Mouse (Mus musculus) CH12F3 (cell line): ENCODE measurements around the gene Gm44502.

Experiments used
- in situ Hi-C: fragments of 300-500 bp; cut with MboI; formaldehyde crosslinking; loops from 2 replicates; pipeline ENCODE4 v1.14.3; 2020; ENCODE audit warnings: low sequenced_read_pairs

The Gm44502 gene

GRCm38 (mm10) chr15:89429352-89430221, at the start of gene Gm44502, which contains the start of the genes C730034F03Rik and Chkb:
Gene Gm44502 (minus strand): TSS chr15:89429696.
Gene C730034F03Rik (plus strand): TSS chr15:89429589.
Gene Chkb (minus strand): TSS chr15:89429908.
- in situ Hi-C loops = no loop called here

GRCm38 (mm10) chr15:89478622-89479021, 49.1 kb upstream of the Gm44502 start:
- in situ Hi-C loops = no loop called here

- in situ Hi-C loops = no loop called here
Observed at GRCm38 (mm10) chr15:89477806-89478205, 48.3 kb upstream of the Gm44502 start.

GRCm38 (mm10) chr15:89477091-89477491, 47.6 kb upstream of the Gm44502 start, which contains the start of gene Arsa:
Gene Arsa (minus strand): TSS chr15:89477425.
- in situ Hi-C loops = no loop called here

- in situ Hi-C loops = no loop called here
Observed at GRCm38 (mm10) chr15:89476475-89476815, 46.9 kb upstream of the Gm44502 start.

GRCm38 (mm10) chr15:89475611-89476474, 46.3 kb upstream of the Gm44502 start:
- in situ Hi-C loops = no loop called here

GRCm38 (mm10) chr15:89475293-89475600, 45.8 kb upstream of the Gm44502 start:
- in situ Hi-C loops = no loop called here

GRCm38 (mm10) chr15:89474596-89475292, 45.2 kb upstream of the Gm44502 start:
- in situ Hi-C loops = no loop called here

- in situ Hi-C loops = no loop called here
Observed at GRCm38 (mm10) chr15:89473921-89474320, 44.4 kb upstream of the Gm44502 start.

GRCm38 (mm10) chr15:89473370-89473769, 43.9 kb upstream of the Gm44502 start:
- in situ Hi-C loops = no loop called here

GRCm38 (mm10) chr15:89471476-89471875, 42.0 kb upstream of the Gm44502 start:
- in situ Hi-C loops = no loop called here

GRCm38 (mm10) chr15:89468577-89468976, 39.1 kb upstream of the Gm44502 start:
- in situ Hi-C loops = no loop called here

GRCm38 (mm10) chr15:89465052-89465451, 35.6 kb upstream of the Gm44502 start:
- in situ Hi-C loops = no loop called here

GRCm38 (mm10) chr15:89463334-89464235, 34.1 kb upstream of the Gm44502 start:
- in situ Hi-C loops = no loop called here

- in situ Hi-C loops = no loop called here
Observed at GRCm38 (mm10) chr15:89462176-89462575, 32.7 kb upstream of the Gm44502 start.

- in situ Hi-C loops = no loop called here
Observed at GRCm38 (mm10) chr15:89461321-89461720, 31.8 kb upstream of the Gm44502 start.

- in situ Hi-C loops = no loop called here
Observed at GRCm38 (mm10) chr15:89460298-89460697, 30.8 kb upstream of the Gm44502 start.

GRCm38 (mm10) chr15:89459821-89460220, 30.3 kb upstream of the Gm44502 start:
- in situ Hi-C loops = no loop called here

- in situ Hi-C loops = no loop called here
Observed at GRCm38 (mm10) chr15:89458942-89459341, 29.4 kb upstream of the Gm44502 start.

- in situ Hi-C loops = no loop called here
Observed at GRCm38 (mm10) chr15:89455642-89456041, 26.1 kb upstream of the Gm44502 start.
